Mouse (Mus musculus): ENCODE measurements around the gene Gm20388. TPM values are rescaled to one million over a fixed set of nuclear protein-coding genes. Genes with fewer than 3 reads are reported as not detected.

Gene Gm20388
- polyA plus RNA-seq, 1 experiment, result 23.9 TPM

GRCm38 (mm10) chr8:119997266-119997665 lies 86.6 kb downstream of the Gm20388 start:
- Histone ChIP-seq H3K27ac (ENCODE audit: insufficient read depth, low read length) (no peak overlapping the region), H3K4me1 (ENCODE audit: control insufficient read depth, insufficient read depth, low read length) (no peaks in the 10 kb centered on the region), H3K4me3 (ENCODE audit: insufficient read depth, low read length) (no peak overlapping the region)
- TF ChIP-seq CTCF (IDR thresholded peaks at IDR 0.05; ENCODE audit: extremely low read depth, insufficient read depth, low read length) (no peak), POLR2A (IDR thresholded peaks at IDR 0.05; ENCODE audit: extremely low read depth, insufficient read depth, low read length) (no peak)

- no peak for TF ChIP-seq POLR2A (IDR thresholded peaks at IDR 0.05; ENCODE audit: extremely low read depth, insufficient read depth, low read length)
- no peak for TF ChIP-seq CTCF (IDR thresholded peaks at IDR 0.05; ENCODE audit: extremely low read depth, insufficient read depth, low read length)
- H3K4me1 ChIP-seq (ENCODE audit: control insufficient read depth, insufficient read depth, low read length), result no peaks in the 10 kb centered on the region
- no peak overlapping the region for H3K4me3 ChIP-seq (ENCODE audit: insufficient read depth, low read length)
- H3K27ac ChIP-seq (ENCODE audit: insufficient read depth, low read length), result no peak overlapping the region
Observed at GRCm38 (mm10) chr8:120000461-120000860, 89.8 kb downstream of the Gm20388 start.

- TF ChIP-seq CTCF (IDR thresholded peaks at IDR 0.05; ENCODE audit: extremely low read depth, insufficient read depth, low read length) (no peak), POLR2A (IDR thresholded peaks at IDR 0.05; ENCODE audit: extremely low read depth, insufficient read depth, low read length) (no peak)
- Histone ChIP-seq H3K27ac (ENCODE audit: insufficient read depth, low read length) (no peak overlapping the region), H3K4me3 (ENCODE audit: insufficient read depth, low read length) (no peak overlapping the region), H3K4me1 (ENCODE audit: control insufficient read depth, insufficient read depth, low read length) (no peaks in the 10 kb centered on the region)
Observed at GRCm38 (mm10) chr8:120001712-120002111, 91.1 kb downstream of the Gm20388 start.

- Histone ChIP-seq H3K4me1 (ENCODE audit: control insufficient read depth, insufficient read depth, low read length) (no peaks in the 10 kb centered on the region), H3K27ac (ENCODE audit: insufficient read depth, low read length) (no peak overlapping the region), H3K4me3 (ENCODE audit: insufficient read depth, low read length) (no peak overlapping the region)
- no peak for TF ChIP-seq CTCF (IDR thresholded peaks at IDR 0.05; ENCODE audit: extremely low read depth, insufficient read depth, low read length)
- TF ChIP-seq POLR2A (IDR thresholded peaks at IDR 0.05; ENCODE audit: extremely low read depth, insufficient read depth, low read length), result no peak
Observed at GRCm38 (mm10) chr8:120002348-120002747, 91.7 kb downstream of the Gm20388 start.

GRCm38 (mm10) chr8:120004154-120004702 lies 93.6 kb downstream of the Gm20388 start:
- H3K27ac ChIP-seq (ENCODE audit: insufficient read depth, low read length), result no peak overlapping the region
- TF ChIP-seq POLR2A (IDR thresholded peaks at IDR 0.05; ENCODE audit: extremely low read depth, insufficient read depth, low read length), result no peak
- no peak for TF ChIP-seq CTCF (IDR thresholded peaks at IDR 0.05; ENCODE audit: extremely low read depth, insufficient read depth, low read length)
- no peak overlapping the region for H3K4me3 ChIP-seq (ENCODE audit: insufficient read depth, low read length)
- no peaks in the 10 kb centered on the region for H3K4me1 ChIP-seq (ENCODE audit: control insufficient read depth, insufficient read depth, low read length)

GRCm38 (mm10) chr8:120004705-120005381 lies 94.2 kb downstream of the Gm20388 start:
- Histone ChIP-seq H3K27ac (ENCODE audit: insufficient read depth, low read length) (no peak overlapping the region), H3K4me1 (ENCODE audit: control insufficient read depth, insufficient read depth, low read length) (no peaks in the 10 kb centered on the region), H3K4me3 (ENCODE audit: insufficient read depth, low read length) (no peak overlapping the region)
- TF ChIP-seq POLR2A (IDR thresholded peaks at IDR 0.05; ENCODE audit: extremely low read depth, insufficient read depth, low read length) (no peak), CTCF (IDR thresholded peaks at IDR 0.05; ENCODE audit: extremely low read depth, insufficient read depth, low read length) (no peak)

GRCm38 (mm10) chr8:120006645-120007160 lies 96.1 kb downstream of the Gm20388 start:
- Histone ChIP-seq H3K27ac (ENCODE audit: insufficient read depth, low read length) (no peak overlapping the region), H3K4me3 (ENCODE audit: insufficient read depth, low read length) (no peak overlapping the region), H3K4me1 (ENCODE audit: control insufficient read depth, insufficient read depth, low read length) (no peaks in the 10 kb centered on the region)
- no peak for TF ChIP-seq POLR2A (IDR thresholded peaks at IDR 0.05; ENCODE audit: extremely low read depth, insufficient read depth, low read length)
- no peak for TF ChIP-seq CTCF (IDR thresholded peaks at IDR 0.05; ENCODE audit: extremely low read depth, insufficient read depth, low read length)

GRCm38 (mm10) chr8:120007178-120007577 lies 96.5 kb downstream of the Gm20388 start:
- no peak for TF ChIP-seq POLR2A (IDR thresholded peaks at IDR 0.05; ENCODE audit: extremely low read depth, insufficient read depth, low read length)
- TF ChIP-seq CTCF (IDR thresholded peaks at IDR 0.05; ENCODE audit: extremely low read depth, insufficient read depth, low read length), result no peak
- H3K4me3 ChIP-seq (ENCODE audit: insufficient read depth, low read length), result no peak overlapping the region
- H3K4me1 ChIP-seq (ENCODE audit: control insufficient read depth, insufficient read depth, low read length), result no peaks in the 10 kb centered on the region
- H3K27ac ChIP-seq (ENCODE audit: insufficient read depth, low read length), result no peak overlapping the region

- Histone ChIP-seq H3K27ac (ENCODE audit: insufficient read depth, low read length) (no peak overlapping the region), H3K4me1 (ENCODE audit: control insufficient read depth, insufficient read depth, low read length) (no peaks in the 10 kb centered on the region), H3K4me3 (ENCODE audit: insufficient read depth, low read length) (no peak overlapping the region)
- no peak for TF ChIP-seq POLR2A (IDR thresholded peaks at IDR 0.05; ENCODE audit: extremely low read depth, insufficient read depth, low read length)
- TF ChIP-seq CTCF (IDR thresholded peaks at IDR 0.05; ENCODE audit: extremely low read depth, insufficient read depth, low read length), result no peak
Observed at GRCm38 (mm10) chr8:120009284-120009683, 98.6 kb downstream of the Gm20388 start.

GRCm38 (mm10) chr8:120012491-120012890 lies 101.8 kb downstream of the Gm20388 start:
- TF ChIP-seq CTCF (IDR thresholded peaks at IDR 0.05; ENCODE audit: extremely low read depth, insufficient read depth, low read length) (no peak), POLR2A (IDR thresholded peaks at IDR 0.05; ENCODE audit: extremely low read depth, insufficient read depth, low read length) (no peak)
- H3K4me1 ChIP-seq (ENCODE audit: control insufficient read depth, insufficient read depth, low read length), result no peaks in the 10 kb centered on the region
- H3K4me3 ChIP-seq (ENCODE audit: insufficient read depth, low read length), result no peak overlapping the region
- H3K27ac ChIP-seq (ENCODE audit: insufficient read depth, low read length), result no peak overlapping the region

All from cortical plate, adult 2 months (tissue).